Mouse (Mus musculus) embryo, embryonic 11 days (tissue): ENCODE data around the gene Taar8a.
"Not testable (repeated sequence)": the region's sequence is repeated elsewhere in the genome, so short reads cannot be mapped to it uniquely, and the experiment has no call there.

Experiments used
- DNase-seq: peaks from one replicate; pipeline ENCODE4 v3.0.0-alpha.2; 2015

Taar8a gene

DNA sequence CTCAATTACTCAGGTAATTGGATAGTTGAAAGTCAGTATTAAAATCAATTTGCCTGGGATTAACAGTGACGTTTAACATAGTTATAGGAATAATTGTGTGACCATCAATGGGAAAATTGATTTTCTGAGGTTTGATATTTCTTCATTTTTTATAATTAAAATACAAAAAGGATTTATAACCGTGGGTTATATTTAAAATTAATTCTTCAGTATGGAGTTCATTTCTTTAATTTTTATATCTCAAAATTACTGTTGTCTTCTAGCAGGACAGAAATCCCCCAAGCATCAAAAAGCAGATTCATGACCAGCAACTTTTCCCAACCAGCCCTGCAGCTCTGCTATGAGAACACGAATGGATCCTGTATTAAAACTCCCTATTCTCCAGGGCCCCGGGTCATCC is at the start of gene Taar8a:
Taar8a (plus strand) TSS at position 301 of the 400 bp plus-strand sequence.
- DNase-seq, result not testable (repeated sequence)

DNA sequence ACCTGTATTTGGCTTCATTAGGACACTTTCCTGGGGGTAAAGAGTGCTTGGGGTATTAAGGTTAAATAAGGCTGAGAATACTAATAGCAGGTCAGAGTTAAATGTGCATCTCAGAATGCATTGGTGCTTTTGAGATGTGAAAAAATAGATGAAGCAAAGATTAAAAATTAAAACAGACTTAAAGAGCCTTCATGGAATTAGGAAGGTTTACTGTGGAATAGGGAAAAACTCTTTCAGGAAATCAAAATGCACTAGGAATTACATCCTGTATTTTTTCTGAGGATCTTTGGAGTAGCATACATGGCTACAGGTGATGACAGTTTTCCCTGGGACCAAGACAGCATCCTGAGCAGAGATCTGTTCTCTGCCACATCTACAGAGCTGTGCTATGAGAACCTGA is 49.4 kb upstream of the Taar8a start, which contains the start of gene Taar7d:
Taar7d (plus strand) TSS at position 301 of the 400 bp plus-strand sequence.
- no peak for DNase-seq

DNA sequence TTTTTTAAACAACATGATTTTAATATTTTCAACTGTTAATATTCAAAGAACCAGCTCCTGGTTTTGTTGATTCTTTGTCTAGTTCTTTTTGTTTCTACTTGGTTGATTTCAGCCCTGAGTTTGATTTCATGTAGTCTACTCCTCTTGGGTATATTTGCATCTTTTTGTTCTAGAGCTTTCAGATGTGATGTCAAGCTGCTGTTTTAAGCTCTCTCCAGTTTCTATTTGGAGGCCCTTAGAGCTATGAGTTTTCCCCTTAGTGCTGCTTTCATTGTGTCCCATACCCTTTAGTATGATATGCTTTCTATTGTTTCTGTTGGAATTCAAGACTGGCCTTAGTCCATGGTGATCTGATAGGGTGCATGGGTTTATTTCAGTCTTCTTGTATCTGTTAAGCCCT is 45.0 kb upstream of the Taar8a start:
- DNase-seq, result no peak

DNA sequence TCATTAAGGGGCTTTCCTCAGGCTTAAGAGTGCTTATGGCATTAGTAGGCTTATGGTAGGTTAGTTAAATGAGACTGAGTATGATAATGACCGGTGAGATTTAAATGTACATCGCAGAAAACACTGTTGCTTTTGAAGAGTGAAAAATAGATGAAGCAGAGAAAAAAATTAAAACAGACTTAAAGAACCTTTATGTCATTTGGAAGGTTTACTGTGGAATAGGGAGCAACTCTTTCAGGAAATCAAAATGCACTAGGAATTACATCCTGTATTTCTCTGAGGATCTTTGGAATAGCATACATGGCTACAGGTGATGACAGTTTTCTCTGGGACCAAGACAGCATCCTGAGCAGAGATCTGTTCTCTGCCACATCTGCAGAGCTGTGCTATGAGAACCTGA is 39.0 kb upstream of the Taar8a start, which contains the start of gene Taar7e:
Taar7e (plus strand) TSS at position 301 of the 400 bp plus-strand sequence.
- DNase-seq, result no peak

DNA sequence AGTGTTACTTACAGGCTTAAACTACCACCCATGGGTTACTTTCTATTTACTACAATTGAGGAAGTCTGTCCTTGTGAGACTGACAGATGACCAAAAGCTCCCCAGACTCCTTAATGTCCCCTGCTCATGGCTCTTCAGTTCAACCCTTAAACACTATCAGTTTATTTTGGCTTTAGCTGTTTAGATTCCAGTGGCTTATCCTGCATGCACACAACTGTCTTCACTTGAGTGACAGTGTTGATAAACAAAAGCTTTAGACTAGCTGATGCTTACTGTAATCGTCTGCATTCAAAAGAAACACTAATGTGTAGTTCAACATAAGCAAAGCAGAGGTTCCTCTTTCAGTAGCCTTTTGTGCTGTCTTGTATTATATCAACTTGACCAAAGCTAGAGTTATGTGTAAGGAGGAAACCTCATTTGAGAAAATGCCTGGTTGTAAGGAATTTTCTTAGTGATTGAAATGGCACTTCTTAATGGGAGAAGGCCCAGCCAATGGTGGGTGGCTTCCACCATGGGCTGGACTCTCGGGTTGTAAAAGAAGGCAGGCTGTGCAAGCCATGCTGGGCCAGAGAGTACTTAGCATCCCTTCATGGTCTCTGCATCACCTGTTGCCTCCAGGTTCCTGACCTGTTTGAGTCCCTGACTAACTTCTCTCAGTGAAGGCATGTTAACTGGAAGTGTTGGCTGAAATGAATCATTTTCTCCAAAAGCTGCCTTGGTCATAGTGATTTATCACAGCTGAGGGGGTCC is 36.0 kb upstream of the Taar8a start:
- no peak for DNase-seq

DNA sequence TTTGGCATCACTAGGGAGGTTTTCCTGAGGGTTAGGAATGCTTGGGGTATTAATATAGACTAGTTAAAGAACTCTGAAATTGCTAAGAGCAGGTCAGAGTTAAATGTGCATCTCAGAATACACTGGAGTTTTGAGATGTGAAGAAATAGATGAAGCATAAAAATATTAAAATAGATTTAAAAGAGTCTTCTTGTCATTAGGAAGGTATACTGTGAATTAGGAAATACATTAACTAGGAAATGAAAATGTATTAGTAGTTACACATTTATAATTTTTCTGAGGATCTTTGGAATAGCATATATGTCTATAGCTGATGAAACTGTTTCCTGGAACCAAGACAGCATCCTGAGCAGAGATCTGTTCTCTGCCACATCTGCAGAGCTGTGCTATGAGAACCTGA is 27.1 kb upstream of the Taar8a start, which contains the start of gene Taar7f:
Taar7f (plus strand) TSS at position 301 of the 400 bp plus-strand sequence.
- no peak for DNase-seq

DNA sequence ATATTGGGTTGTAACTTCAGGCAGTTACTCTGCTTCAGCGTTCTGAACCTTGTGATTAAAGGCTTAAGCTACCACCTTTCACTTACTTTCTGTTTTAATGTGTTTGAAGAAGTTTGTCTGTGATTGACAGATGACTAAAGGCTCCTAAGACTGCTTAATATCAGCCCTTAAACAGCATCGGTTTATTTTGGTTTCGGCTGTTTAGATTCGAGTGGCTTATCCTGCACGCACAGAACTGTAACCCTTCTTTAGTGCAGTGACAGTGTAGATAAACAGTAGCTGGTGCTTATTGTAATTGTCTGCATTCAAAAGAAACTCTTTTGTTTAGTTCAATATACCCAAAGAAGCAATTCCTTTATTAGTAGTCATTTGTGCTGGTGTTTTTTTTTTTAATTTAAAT is 24.3 kb upstream of the Taar8a start:
- DNase-seq, result no peak

DNA sequence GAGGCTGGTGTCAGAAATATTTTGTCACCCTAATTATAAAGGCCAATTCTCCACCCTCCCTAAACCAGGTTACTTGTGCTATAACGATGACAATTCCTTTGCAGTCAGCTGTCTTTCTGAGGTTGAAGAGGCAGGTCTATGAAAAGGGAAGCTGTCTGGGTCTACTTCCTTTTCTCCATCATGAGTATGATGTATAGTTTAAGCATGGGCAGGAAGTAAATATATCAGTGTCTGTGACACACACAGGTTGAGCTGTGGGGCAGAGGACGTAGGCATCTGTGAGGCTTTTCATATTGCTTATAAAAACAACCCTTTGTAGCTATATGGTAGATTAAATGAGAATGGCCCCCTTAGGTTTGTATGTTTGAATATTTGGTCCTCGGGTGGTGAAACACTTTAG is 17.3 kb upstream of the Taar8a start:
- DNase-seq, result no peak

DNA sequence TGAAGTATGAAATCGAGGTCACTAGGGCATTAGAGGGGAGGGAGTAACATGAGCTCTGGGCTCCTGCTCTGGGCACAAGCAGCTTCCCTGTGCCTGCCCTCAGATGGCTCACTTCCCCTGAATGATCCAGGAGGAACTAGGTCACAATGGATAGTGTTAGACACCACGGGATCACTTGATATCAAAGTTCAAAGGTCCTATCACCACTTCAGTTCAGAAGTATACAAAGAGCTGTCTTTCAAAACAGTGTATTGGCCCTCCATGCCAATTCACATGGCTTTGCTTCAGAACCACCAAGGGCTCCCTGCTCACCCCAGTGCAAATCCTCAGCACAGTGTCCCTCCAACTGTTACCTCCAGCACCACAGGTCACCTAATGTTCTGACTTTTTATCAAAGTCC is 1.5 kb upstream of the Taar8a start:
- DNase-seq, result not testable (repeated sequence)

DNA sequence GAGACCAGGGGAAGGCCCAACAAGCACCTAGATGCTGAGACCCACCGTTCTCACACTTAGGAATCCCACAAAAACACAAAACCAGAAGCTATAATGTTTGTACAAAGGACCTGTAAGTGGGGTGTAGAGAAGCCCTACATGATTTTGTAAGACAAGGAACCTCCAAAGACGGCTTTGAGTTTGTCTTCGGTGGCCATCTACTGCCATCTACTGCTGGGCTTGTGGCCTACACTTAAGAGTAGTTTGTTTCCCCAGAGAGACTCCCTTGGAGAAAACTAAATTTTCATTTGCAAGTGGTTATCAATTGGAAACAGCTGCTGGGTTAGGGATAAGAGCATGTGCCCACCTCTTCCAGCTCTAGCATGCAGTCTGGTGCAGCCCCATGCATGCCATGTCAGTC is 3.9 kb downstream of the Taar8a start:
- peak; percentile 69 for DNase-seq

DNA sequence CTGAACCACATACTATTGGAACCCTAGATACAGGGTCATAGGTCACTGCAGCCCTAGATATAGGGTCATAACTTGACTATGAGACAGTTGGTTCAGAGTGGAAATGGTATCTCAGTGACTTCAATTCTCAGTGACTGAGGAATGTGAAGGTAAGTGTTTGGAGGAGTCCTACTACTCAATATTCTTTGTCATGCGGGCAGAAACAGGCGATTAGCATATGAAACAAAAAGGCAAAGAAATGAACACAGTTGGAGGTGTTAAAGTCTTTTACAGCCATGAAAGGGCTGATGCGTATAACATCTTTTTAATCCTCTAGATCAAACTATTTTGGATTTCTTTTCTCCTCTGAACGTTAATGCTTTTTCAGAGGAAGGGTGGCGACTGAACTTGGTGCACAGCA is 9.6 kb downstream of the Taar8a start:
- DNase-seq, result no peak

DNA sequence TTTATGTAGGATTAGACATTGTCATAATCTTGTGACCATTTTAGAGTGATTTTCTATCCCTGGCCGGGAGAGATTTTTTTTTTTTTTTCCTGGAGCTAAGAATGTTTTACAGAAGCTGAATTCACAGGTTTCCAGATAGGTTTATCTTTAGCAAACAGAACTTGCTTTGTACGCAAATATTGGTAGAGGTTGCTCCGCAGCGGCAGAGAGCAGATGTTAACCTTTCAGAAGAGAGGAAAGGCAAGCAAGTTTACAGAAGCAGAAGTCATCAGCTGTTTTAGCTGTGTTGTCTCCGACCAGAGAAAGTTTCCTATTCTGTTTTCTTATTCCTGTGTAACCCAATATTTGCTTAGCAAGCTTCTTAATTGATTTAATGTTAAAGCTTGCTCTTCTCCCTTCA is 10.3 kb downstream of the Taar8a start:
- DNase-seq, result no peak

DNA sequence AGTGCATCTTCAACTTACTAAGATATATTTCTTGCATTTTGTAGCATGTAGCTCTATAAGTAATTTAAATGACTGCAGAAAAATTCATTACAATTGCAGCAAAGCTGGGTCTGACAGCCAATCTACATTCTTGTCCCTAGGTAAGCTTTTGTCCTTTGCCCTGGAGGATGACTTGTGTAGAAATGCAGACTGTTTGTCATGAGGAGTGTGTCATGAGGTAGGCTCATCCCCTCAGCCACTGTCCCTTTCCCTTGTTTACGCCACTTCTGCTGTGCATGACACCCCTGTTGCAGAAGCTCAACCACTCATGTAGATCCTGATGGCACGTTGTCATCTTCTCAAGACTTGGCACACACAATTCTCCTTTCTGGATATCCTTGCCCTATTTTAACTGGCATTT is 10.9 kb downstream of the Taar8a start:
- DNase-seq, result no peak

DNA sequence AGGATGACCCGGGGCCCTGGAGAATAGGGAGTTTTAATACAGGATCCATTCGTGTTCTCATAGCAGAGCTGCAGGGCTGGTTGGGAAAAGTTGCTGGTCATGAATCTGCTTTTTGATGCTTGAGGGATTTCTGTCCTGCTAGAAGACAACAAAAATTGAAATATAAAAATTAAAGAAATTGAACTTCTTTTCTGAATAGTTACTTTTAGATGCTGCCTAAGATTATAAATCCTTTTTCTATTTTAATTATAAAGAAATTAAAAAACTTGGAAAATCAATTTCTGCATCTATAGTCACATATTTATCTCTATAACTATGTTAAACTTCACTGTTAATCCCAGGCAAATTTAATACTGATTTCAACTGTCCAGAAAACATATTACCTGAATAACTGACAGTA is 15.9 kb downstream of the Taar8a start, which contains the start of gene Taar8b:
Taar8b (minus strand) TSS at position 101 of the 400 bp plus-strand sequence.
- no peak for DNase-seq

DNA sequence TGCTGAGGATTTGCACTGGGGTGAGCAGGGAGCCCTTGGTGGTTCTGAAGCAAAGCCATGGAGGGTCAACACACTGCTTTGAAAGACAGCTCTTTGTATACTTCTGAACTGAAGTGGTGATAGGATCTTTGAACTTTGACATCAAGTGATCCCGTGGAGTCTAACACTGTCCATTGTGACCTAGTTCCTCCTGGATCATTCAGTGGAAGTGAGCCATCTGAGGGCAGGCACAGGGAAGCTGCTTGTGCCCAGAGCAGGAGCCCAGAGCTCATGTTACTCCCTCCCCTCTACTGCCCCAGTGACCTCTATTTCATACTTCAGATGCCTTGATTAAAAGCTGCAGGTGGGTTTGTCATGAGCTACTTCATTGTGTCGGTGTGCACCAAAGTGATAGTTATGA is 20.7 kb downstream of the Taar8a start:
- DNase-seq, result not testable (repeated sequence)

DNA sequence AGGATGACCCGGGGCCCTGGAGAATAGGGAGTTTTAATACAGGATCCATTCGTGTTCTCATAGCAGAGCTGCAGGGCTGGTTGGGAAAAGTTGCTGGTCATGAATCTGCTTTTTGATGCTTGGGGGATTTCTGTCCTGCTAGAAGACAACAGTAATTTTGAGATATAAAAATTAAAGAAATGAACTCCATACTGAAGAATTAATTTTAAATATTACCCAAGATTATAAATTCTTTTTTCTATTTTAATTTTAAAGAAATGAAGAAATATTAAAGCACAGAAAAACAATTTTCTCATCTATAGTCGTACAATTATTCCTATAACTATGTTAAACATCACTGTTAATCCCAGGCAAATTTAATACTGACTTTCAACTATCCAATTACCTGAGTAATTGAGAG is 25.5 kb downstream of the Taar8a start, which contains the start of gene Taar8c:
Taar8c (minus strand) TSS at position 101 of the 400 bp plus-strand sequence.
- not testable (repeated sequence) for DNase-seq

DNA sequence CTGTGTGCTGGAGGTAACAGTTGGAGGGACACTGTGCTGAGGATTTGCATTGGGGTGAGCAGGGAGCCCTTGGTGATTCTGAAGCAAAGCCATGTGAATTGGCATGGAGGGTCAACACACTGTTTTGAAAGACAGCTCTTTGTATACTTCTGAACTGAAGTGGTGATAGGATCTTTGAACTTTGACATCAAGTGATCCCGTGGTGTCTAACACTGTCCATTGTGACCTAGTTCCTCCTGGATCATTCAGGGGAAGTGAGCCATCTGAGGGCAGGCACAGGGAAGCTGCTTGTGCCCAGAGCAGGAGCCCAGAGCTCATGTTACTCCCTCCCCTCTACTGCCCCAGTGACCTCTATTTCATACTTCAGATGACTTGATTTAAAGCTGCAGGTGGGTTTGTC is 27.0 kb downstream of the Taar8a start:
- DNase-seq, result not testable (repeated sequence)

DNA sequence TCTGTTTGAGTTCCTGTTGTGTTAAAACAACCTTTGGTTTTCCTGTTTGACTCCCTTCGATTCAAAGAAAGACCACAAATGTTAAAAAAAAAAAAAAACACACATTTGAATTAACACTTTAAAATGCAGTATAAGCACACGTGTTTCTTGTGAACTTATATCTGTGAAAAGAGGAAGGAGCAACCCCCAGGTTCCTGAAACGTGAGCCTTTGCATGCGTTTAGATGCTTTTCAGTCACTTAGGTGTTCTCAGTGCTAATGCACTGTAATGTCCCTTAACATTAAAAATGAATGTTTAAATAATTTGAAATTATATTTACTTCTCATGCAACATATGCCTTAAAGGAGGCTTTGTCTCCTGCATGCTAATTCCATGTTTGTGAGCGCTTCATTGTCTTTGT is 31.4 kb downstream of the Taar8a start:
- no peak for DNase-seq

DNA sequence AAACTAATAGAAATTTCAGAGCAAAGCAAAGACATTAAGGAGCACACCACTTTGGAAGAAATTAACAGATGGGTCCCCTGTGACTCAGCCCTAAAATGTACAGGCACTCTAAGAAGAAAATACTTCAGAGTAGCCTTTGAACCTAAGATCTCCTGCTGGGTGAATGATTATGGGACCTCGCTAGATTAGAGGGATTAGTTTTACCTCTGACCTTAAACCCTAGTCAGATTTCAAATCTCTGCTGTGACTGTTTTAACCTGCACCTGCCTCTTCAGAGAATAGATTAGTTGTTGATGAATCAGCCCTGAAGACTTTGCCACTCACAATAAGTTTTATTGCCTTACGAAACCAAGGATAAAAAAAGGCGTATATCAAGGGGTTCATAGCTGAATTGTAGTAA is 31.9 kb downstream of the Taar8a start:
- DNase-seq, result peak; percentile 23

DNA sequence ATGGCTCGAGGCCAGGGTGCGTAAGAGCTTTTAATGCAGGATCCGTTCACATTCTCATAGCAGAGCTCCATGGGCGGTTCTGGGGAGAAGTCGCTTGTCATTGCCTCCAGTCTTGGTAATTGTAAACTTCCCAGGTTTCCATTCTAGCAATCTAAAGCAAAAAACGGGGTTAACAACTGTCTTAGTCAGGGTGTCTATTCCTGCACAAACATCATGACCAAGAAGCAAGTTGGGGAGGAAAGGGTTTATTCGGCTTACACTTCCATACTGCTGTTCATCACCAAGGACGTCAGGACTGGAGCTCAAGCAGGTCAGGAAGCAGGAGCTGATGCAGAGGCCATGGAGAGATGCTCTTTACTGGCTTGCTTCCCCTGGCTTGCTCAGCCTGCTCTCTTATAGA is 33.1 kb downstream of the Taar8a start, which contains the start of gene Taar9:
Taar9 (minus strand) TSS at position 101 of the 400 bp plus-strand sequence.
- DNase-seq, result not testable (repeated sequence)

DNA sequence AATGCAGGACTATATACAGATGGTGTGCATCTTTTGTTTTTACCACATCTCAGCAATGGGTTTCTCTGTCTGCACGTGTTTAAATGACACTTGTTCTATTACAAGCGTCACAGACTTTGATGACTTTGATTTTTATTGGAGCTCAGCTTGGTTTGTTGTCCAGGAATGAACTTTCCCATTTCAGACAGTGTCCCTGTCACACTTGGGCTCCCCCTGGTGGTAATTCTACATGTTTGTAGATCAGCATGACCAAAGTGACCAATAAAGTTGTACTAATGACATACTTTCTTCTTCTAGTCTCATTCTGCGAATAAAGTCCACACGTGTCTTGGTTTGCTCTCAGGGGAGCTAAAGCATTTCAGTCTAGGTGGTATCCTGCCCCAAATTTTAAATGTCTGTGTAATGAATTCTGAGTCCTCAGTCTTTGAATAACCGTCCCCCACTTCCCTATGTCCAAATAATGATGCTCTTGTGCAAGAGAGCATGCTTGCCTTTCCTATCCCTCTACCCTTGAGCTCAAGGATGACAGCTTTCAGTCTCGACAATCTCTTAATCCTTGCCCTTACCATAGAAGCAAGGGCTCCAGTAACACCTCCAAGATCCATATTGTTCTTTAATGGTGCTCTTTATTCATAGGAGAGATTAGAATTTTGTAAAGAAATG is 34.9 kb downstream of the Taar8a start:
- peak; percentile 83 for DNase-seq
